Mouse (Mus musculus) liver, embryonic 11.5 days (tissue): Measurements from ENCODE around the gene Rbm26. TPM values are rescaled to one million over a fixed set of nuclear protein-coding genes. Genes with fewer than 3 reads are reported as not detected.

ENCODE experiments used
- ATAC-seq: fragments of 200-750 bp; cut with Nextera tagmentation; replicated peaks from 2 replicates; pipeline ENCODE4 v1.8.0; 2017; ENCODE audit warnings: moderate number of reproducible peaks, mild to moderate bottlenecking, moderate TSS enrichment, moderate library complexity; ENCODE audit not compliant: low FRiP score
- DNase-seq: peaks from one replicate; pipeline ENCODE4 v3.0.0-alpha.2; 2017; ENCODE audit warnings: low spot score
- H3K27ac ChIP-seq: fragments of 300-500 bp; sonication (generic); 2 replicates; pipeline ENCODE4 v1.5.1; 2014; ENCODE audit warnings: mild to moderate bottlenecking, low read depth, low read length, control low read depth
- H3K27me3 ChIP-seq: fragments of 300-500 bp; sonication (generic); replicated peaks from 2 replicates; pipeline ENCODE4 v1.6.1; 2014; ENCODE audit warnings: low read length, mixed read lengths; ENCODE audit not compliant: control insufficient read depth, insufficient read depth
- H3K36me3 ChIP-seq: fragments of 300-500 bp; sonication (generic); 2 replicates; pipeline ENCODE4 v1.6.1; 2014; ENCODE audit warnings: mild to moderate bottlenecking, low read length, moderate library complexity, mixed read lengths; ENCODE audit not compliant: control insufficient read depth, insufficient read depth
- H3K4me1 ChIP-seq: fragments of 300-500 bp; sonication (generic); replicated peaks from 2 replicates; pipeline ENCODE4 v1.6.1; 2014; ENCODE audit warnings: low read length, mixed read lengths; ENCODE audit not compliant: control insufficient read depth, insufficient read depth
- H3K4me2 ChIP-seq: fragments of 300-500 bp; sonication (generic); 2 replicates; pipeline ENCODE4 v1.6.1; 2014; ENCODE audit warnings: mild to moderate bottlenecking, control low read depth, moderate library complexity
- H3K4me3 ChIP-seq: fragments of 300-500 bp; sonication (generic); 2 replicates; pipeline ENCODE4 v1.5.1; 2014; ENCODE audit warnings: low read depth, low read length, control low read depth
- H3K9ac ChIP-seq: fragments of 300-500 bp; sonication (generic); 2 replicates; pipeline ENCODE4 v1.6.1; 2014; ENCODE audit warnings: low read depth, low read length, control low read depth
- H3K9me3 ChIP-seq: fragments of 300-500 bp; sonication (generic); 2 replicates; pipeline ENCODE4 v1.6.1; 2016; ENCODE audit warnings: low read length, inconsistent platforms, mixed read lengths; ENCODE audit not compliant: control insufficient read depth
- WGBS: fragments of 180-500 bp; shearing (Covaris S2); extraction: QIAGEN DNeasy Blood & Tissue Kit; methylation state at CpG from one replicate; pipeline ENCODE4 v1.1.7; 2014; 5-methylcytosine and 5-hydroxymethylcytosine counted together
- polyA plus RNA-seq: library from polyadenylated mRNA; unstranded; fragments of >200 nt; fragmentation: Nextera tagmentation; extraction: Ambion mirVana; gene quantifications from 2 replicates; pipeline ENCODE4 v1.2.1, GENCODE M21; 2014

Rbm26 gene
- polyA plus RNA-seq, 1 experiment from 2014 or later = 28.7 TPM

GRCm38 (mm10) chr14:105074776-105075175 lies 102.4 kb downstream of the Rbm26 start:
- no peak for DNase-seq
- Histone ChIP-seq H3K27ac (no peak overlapping the region), H3K27me3 (no peaks in the 10 kb centered on the region), H3K36me3 (no peaks in the 10 kb centered on the region), H3K4me3 (no peak overlapping the region), H3K9me3 (no peaks in the 10 kb centered on the region), H3K4me1 (no peaks in the 10 kb centered on the region), H3K9ac (no peak overlapping the region), H3K4me2 (no peak overlapping the region)
- 87% methylated on average over 2 of the region's 2 CpGs for WGBS
- ATAC-seq = no peak

- H3K27me3 ChIP-seq = no peaks in the 10 kb centered on the region
- WGBS = 86% methylated on average over 7 of the region's 7 CpGs
- H3K4me1 ChIP-seq = no peaks in the 10 kb centered on the region
- no peak for ATAC-seq
- no peak overlapping the region for H3K4me2 ChIP-seq
- H3K9ac ChIP-seq = no peak overlapping the region
- no peaks in the 10 kb centered on the region for H3K9me3 ChIP-seq
- no peak overlapping the region for H3K4me3 ChIP-seq
- DNase-seq = no peak
- no peaks in the 10 kb centered on the region for H3K36me3 ChIP-seq
- no peak overlapping the region for H3K27ac ChIP-seq
These were observed 102.8 kb downstream of the Rbm26 start for GRCm38 (mm10) chr14:105074376-105074775.

GRCm38 (mm10) chr14:105071010-105071509 lies 106.1 kb downstream of the Rbm26 start:
- WGBS = 67% methylated on average over 14 of the region's 14 CpGs
- H3K27me3 ChIP-seq = no peaks in the 10 kb centered on the region
- no peak overlapping the region for H3K9ac ChIP-seq
- no peaks in the 10 kb centered on the region for H3K4me1 ChIP-seq
- no peak for DNase-seq
- no peak overlapping the region for H3K4me3 ChIP-seq
- no peak overlapping the region for H3K27ac ChIP-seq
- H3K36me3 ChIP-seq = no peaks in the 10 kb centered on the region
- no peaks in the 10 kb centered on the region for H3K9me3 ChIP-seq
- ATAC-seq = no peak
- no peak overlapping the region for H3K4me2 ChIP-seq

GRCm38 (mm10) chr14:105070258-105071009 lies 106.7 kb downstream of the Rbm26 start:
- Histone ChIP-seq H3K9me3 (no peaks in the 10 kb centered on the region), H3K4me2 (no peak overlapping the region), H3K36me3 (no peaks in the 10 kb centered on the region), H3K4me1 (no peaks in the 10 kb centered on the region), H3K4me3 (no peak overlapping the region), H3K27me3 (no peaks in the 10 kb centered on the region), H3K9ac (no peak overlapping the region), H3K27ac (no peak overlapping the region)
- WGBS = 79% methylated on average over 11 of the region's 11 CpGs
- no peak for DNase-seq
- ATAC-seq = no peak

- Histone ChIP-seq H3K9ac (no peak overlapping the region), H3K36me3 (no peaks in the 10 kb centered on the region), H3K4me1 (no peaks in the 10 kb centered on the region), H3K4me3 (no peak overlapping the region), H3K9me3 (no peaks in the 10 kb centered on the region), H3K27me3 (no peaks in the 10 kb centered on the region), H3K4me2 (no peak overlapping the region), H3K27ac (no peak overlapping the region)
- ATAC-seq (no peak), DNase-seq (no peak)
- 78% methylated on average over 5 of the region's 5 CpGs for WGBS
These were observed 109.1 kb downstream of the Rbm26 start for GRCm38 (mm10) chr14:105068060-105068459.

- H3K4me1 ChIP-seq = no peaks in the 10 kb centered on the region
- no peak for ATAC-seq
- no peak overlapping the region for H3K9ac ChIP-seq
These were observed 112.9 kb downstream of the Rbm26 start for GRCm38 (mm10) chr14:105064243-105064642.

GRCm38 (mm10) chr14:105061230-105061629 lies 115.9 kb downstream of the Rbm26 start:
- no peaks in the 10 kb centered on the region for H3K4me1 ChIP-seq
- no peak overlapping the region for H3K27ac ChIP-seq
- 71% methylated on average over 2 of the region's 2 CpGs for WGBS
- H3K4me3 ChIP-seq = no peak overlapping the region
- no peaks in the 10 kb centered on the region for H3K9me3 ChIP-seq
- no peaks in the 10 kb centered on the region for H3K27me3 ChIP-seq
- H3K36me3 ChIP-seq = no peaks in the 10 kb centered on the region
- no peak overlapping the region for H3K4me2 ChIP-seq
- no peak for DNase-seq
- H3K9ac ChIP-seq = no peak overlapping the region
- no peak for ATAC-seq

More at GRCm38 (mm10) chr14:105064243-105064642, 112.9 kb downstream of the Rbm26 start:
- Histone ChIP-seq H3K4me2 (no peak overlapping the region), H3K27me3 (no peaks in the 10 kb centered on the region), H3K27ac (no peak overlapping the region), H3K36me3 (no peaks in the 10 kb centered on the region), H3K4me3 (no peak overlapping the region), H3K9me3 (no peaks in the 10 kb centered on the region)
- 76% methylated on average over 1 of the region's 1 CpGs for WGBS
- no peak for DNase-seq

- ATAC-seq (no peak), DNase-seq (no peak)
- no peak overlapping the region for H3K9ac ChIP-seq
- no peak overlapping the region for H3K4me3 ChIP-seq
- no peaks in the 10 kb centered on the region for H3K9me3 ChIP-seq
- no peaks in the 10 kb centered on the region for H3K27me3 ChIP-seq
- no peaks in the 10 kb centered on the region for H3K4me1 ChIP-seq
- H3K36me3 ChIP-seq = no peaks in the 10 kb centered on the region
- no peak overlapping the region for H3K27ac ChIP-seq
- no peak overlapping the region for H3K4me2 ChIP-seq
These were observed 119.2 kb downstream of the Rbm26 start for GRCm38 (mm10) chr14:105057934-105058333.
